16 mouse cellular contexts compared by ENCODE assay signal in genomic region chr13:17042332-17042731, GRCm38 (mm10).
"Had no signal": no experiment of that assay in that cellular context is flagged by ENCODE, and none has a peak within 500 bp of the region (broad histone marks: within the 10 kb centered on the region; RNA-seq: fewer than 3 reads in every experiment).

No protein-coding gene starts in this region.

- H3K27ac ChIP-seq: neural tube, embryonic 13.5 days; neural tube, embryonic 15.5 days; stomach, embryonic 15.5 days; stomach, postnatal 0 days had no signal

- H3K4me1 ChIP-seq: neural tube, embryonic 13.5 days; neural tube, embryonic 15.5 days; stomach, embryonic 15.5 days had no signal

- H3K4me2 ChIP-seq: neural tube, embryonic 13.5 days; neural tube, embryonic 15.5 days; stomach, embryonic 15.5 days had no signal

- H3K9me3 ChIP-seq: neural tube, embryonic 13.5 days; neural tube, embryonic 15.5 days; stomach, embryonic 15.5 days had no signal

- DNase-seq: retina, postnatal 1 day; right cerebral cortex, adult 18-20 months; right cerebral cortex, postnatal 14 days; right cerebral cortex, postnatal 25 days; right cerebral cortex, postnatal 4 days; spleen, adult 18-20 months; thymus, adult 18-20 months; thymus, adult 2 months; thymus, postnatal 14 days; thymus, postnatal 25 days; thymus, postnatal 36 days; thymus, postnatal 4 days had no signal

- H3K27me3 ChIP-seq: neural tube, embryonic 13.5 days; neural tube, embryonic 15.5 days; stomach, embryonic 15.5 days had no signal

- H3K4me3 ChIP-seq: neural tube, embryonic 13.5 days; neural tube, embryonic 15.5 days; stomach, embryonic 15.5 days had no signal

- H3K9ac ChIP-seq: neural tube, embryonic 13.5 days; neural tube, embryonic 15.5 days; stomach, embryonic 15.5 days had no signal

- H3K36me3 ChIP-seq: neural tube, embryonic 13.5 days; neural tube, embryonic 15.5 days; stomach, embryonic 15.5 days had no signal
